Mouse (Mus musculus): ENCODE results near the gene N4bp1.

DNA sequence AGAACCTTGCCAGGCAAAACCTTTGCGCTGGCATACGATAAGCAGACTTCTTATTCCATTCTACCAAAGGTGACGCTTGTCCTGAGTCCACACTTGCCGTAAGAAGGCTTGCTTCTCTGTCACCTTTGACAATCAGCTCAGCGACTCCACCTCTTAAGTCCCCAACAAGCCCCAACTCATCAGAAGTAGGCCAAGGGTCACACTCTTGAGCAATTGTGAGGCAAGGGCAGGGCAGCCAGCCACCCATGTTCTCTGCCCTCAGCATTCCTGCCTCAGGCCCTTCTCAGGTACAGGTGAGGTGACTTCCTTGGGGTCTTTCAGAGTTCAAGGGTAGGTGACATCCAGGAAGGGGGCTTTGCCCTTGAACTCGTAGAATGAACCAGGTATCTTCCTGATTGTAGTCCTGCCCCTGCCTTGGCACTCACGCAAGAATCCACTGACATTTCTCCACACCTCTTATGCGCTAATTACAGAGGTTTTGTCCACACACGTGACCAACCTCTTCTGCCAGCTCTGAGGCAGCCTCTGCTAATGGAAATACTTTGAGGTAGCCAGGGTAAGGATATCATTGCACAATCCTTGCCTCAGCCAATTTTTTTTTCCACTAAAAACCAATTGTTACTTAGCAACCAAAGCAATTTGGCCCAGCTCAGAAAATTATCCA is 118.4 kb downstream of the N4bp1 start:
- TF ChIP-seq POLR2A (IDR thresholded peaks at IDR 0.05; ENCODE audit: low read depth, low read length): no peak
- no peak for TF ChIP-seq CTCF (IDR thresholded peaks at IDR 0.05; ENCODE audit: extremely low read depth, insufficient read depth, insufficient read length, insufficient replicate concordance)

All from spleen, adult 2 months (tissue).